Mouse (Mus musculus) liver, embryonic 12.5 days (tissue): ENCODE data around the gene Hist1h2bh. TPM values are rescaled to one million over a fixed set of nuclear protein-coding genes. Genes with fewer than 3 reads are reported as not detected.
A peak's percentile ranks its signal among the peaks of the same experiment; 100 is the strongest.

ENCODE experiments used
- ATAC-seq: fragments of 200-750 bp; cut with Nextera tagmentation; 2 replicates; pipeline ENCODE4 v1.8.0; 2017; ENCODE audit warnings: moderate number of reproducible peaks, mild to moderate bottlenecking, moderate library complexity
- H3K27ac ChIP-seq: fragments of 300-500 bp; sonication (generic); 2 replicates; pipeline ENCODE4 v1.5.1; 2016; ENCODE audit warnings: mild to moderate bottlenecking
- H3K27me3 ChIP-seq: fragments of 300-500 bp; sonication (generic); replicated peaks from 2 replicates; pipeline ENCODE4 v1.6.1; 2016; ENCODE audit warnings: mild to moderate bottlenecking, moderate library complexity
- H3K36me3 ChIP-seq: fragments of 300-500 bp; sonication (generic); 2 replicates; pipeline ENCODE4 v1.6.1; 2016; ENCODE audit warnings: mild to moderate bottlenecking, moderate library complexity
- H3K4me1 ChIP-seq: fragments of 300-500 bp; sonication (generic); 2 replicates; pipeline ENCODE4 v1.6.1; 2016
- H3K4me2 ChIP-seq: fragments of 300-500 bp; sonication (generic); 2 replicates; pipeline ENCODE4 v1.6.1; 2016; ENCODE audit warnings: mild to moderate bottlenecking, moderate library complexity
- H3K4me3 ChIP-seq: fragments of 300-500 bp; sonication (generic); 2 replicates; pipeline ENCODE4 v1.5.1; 2016; ENCODE audit warnings: mild to moderate bottlenecking, moderate library complexity
- H3K9ac ChIP-seq: fragments of 300-500 bp; sonication (generic); 2 replicates; pipeline ENCODE4 v1.6.1; 2016; ENCODE audit warnings: mild to moderate bottlenecking, moderate library complexity
- H3K9me3 ChIP-seq: fragments of 300-500 bp; sonication (generic); replicated peaks from 2 replicates; pipeline ENCODE4 v1.6.1; 2016; ENCODE audit warnings: mild to moderate bottlenecking, moderate library complexity
- WGBS: fragments of 180-500 bp; shearing (Covaris S2); methylation state at CpG from one replicate; pipeline ENCODE4 v1.1.7; 2016; ENCODE audit not compliant: insufficient replicate concordance; 5-methylcytosine and 5-hydroxymethylcytosine counted together
- polyA plus RNA-seq: library from polyadenylated mRNA; unstranded; fragments of >200 nt; fragmentation: Nextera tagmentation; extraction: Ambion mirVana; gene quantifications from 2 replicates; pipeline ENCODE4 v1.2.1, GENCODE M21; 2016

Gene Hist1h2bh
- polyA plus RNA-seq, 1 experiment from 2014 or later, result 1.5 TPM

- ATAC-seq, result no peak
- peak overlapping the region; percentile 65 for H3K4me3 ChIP-seq
- no peaks in the 10 kb centered on the region for H3K27me3 ChIP-seq
- peak overlapping the region; percentile 76 for H3K4me2 ChIP-seq
- no peaks in the 10 kb centered on the region for H3K36me3 ChIP-seq
- no peaks in the 10 kb centered on the region for H3K9me3 ChIP-seq
- peak overlapping the region; percentile 86 for H3K9ac ChIP-seq
- WGBS, result 14% methylated on average over 9 of the region's 9 CpGs
- peaks cover 39% of the 10 kb centered on the region for H3K4me1 ChIP-seq
- peak overlapping the region; percentile 100 for H3K27ac ChIP-seq
Measured at GRCm38 (mm10) chr13:23532262-23533075, 10.7 kb downstream of the Hist1h2bh start.

DNA sequence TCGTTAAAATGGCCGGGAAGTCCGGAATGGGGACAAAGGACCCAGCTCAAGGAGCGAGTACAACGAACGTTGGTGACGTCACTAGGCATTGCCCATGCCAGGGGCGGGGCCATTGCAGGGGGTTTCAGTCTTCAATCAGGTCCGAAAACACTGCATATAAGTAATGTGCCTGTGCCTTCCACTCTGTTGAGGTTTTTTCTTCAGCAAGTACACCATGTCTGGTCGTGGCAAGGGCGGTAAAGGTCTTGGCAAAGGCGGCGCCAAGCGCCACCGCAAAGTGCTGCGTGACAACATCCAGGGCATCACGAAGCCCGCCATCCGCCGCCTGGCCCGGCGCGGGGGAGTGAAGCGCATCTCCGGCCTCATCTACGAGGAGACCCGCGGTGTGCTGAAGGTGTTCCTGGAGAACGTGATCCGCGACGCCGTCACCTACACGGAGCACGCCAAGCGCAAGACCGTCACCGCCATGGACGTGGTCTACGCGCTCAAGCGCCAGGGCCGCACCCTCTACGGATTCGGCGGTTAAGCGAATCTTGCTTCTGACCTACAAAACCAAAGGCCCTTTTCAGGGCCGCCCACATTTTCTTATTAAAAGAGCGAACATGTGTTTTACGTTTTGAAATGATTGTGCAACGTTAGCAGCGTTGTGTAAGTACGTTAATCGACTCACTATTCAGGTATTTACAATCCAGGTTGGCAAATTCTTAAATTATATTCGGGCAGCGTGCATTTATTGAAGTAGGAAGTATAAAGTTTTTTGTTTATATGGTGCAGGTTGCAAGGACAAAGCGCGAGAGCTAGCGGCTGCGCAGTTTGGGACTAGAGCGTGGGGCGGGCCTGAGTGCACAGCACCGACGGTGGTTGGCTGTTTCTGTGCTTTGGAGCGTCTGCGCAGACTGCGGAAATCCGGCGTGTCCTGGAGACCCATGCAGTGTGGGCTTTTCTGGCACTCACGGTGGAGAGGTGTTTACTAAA lies 12.0 kb downstream of the Hist1h2bh start, which contains the start of gene Hist1h4h:
Gene Hist1h4h (plus strand): TSS at position 150 of the 975 bp plus-strand sequence.
- Histone ChIP-seq H3K36me3 (no peaks in the 10 kb centered on the region), H3K9me3 (no peaks in the 10 kb centered on the region), H3K4me3 (peak within 1 kb of the TSS; percentile 65), H3K4me2 (peak within 1 kb of the TSS; percentile 76), H3K27ac (peak within 1 kb of the TSS; percentile 100), H3K9ac (peak within 1 kb of the TSS; percentile 86), H3K4me1 (peaks cover 36% of the 10 kb centered on the region), H3K27me3 (no peaks in the 10 kb centered on the region)
- peak; percentile 69 for ATAC-seq
- under 1% methylated on average over 63 of the region's 70 CpGs for WGBS

- Histone ChIP-seq H3K4me1 (peaks cover 43% of the 10 kb centered on the region), H3K27me3 (no peaks in the 10 kb centered on the region), H3K9ac (peak overlapping the region; percentile 86), H3K9me3 (no peaks in the 10 kb centered on the region), H3K4me3 (peak overlapping the region; percentile 65), H3K4me2 (peak overlapping the region; percentile 76), H3K36me3 (no peaks in the 10 kb centered on the region), H3K27ac (peak overlapping the region; percentile 100)
- WGBS, result under 1% methylated on average over 20 of the region's 20 CpGs
- no peak for ATAC-seq
Measured at GRCm38 (mm10) chr13:23530181-23530900, 12.9 kb downstream of the Hist1h2bh start.

DNA sequence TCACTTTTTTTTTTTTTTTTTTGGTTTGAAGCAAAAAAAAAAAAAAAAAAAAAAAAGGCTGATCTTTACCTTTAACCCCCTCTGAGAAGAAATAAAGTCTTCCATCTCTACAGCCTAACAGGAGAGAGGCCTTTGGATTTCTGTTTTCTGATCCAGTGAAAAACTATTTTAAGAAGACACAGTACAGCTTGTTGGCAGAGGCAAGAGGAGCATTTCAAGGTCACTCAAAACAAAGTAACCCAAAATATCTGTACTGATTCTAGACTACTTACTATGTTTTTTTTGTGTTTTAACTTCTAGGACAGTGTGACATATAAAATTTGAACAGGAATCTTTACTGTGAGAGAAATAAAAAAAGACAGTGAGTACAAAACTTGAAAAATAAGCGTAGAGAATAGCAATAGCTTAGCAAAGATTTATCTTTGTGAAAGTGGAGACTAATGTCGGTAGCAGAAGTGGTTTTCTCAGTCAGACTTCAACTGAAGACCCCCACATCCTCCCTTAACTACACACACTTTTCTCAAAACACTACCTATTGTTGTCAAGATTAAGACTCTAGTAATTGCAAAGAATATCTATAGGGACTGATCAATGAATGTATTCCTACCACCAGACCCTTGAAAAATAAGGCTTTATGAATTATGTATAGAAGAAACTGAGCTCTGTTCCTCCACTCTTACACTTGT lies 13.6 kb downstream of the Hist1h2bh start:
- no peaks in the 10 kb centered on the region for H3K36me3 ChIP-seq
- H3K27me3 ChIP-seq, result no peaks in the 10 kb centered on the region
- ATAC-seq, result no peak
- H3K9me3 ChIP-seq, result no peaks in the 10 kb centered on the region
- H3K27ac ChIP-seq, result peak overlapping the region; percentile 100
- H3K4me3 ChIP-seq, result peak overlapping the region; percentile 65
- H3K9ac ChIP-seq, result peak overlapping the region; percentile 86
- H3K4me1 ChIP-seq, result peaks cover 50% of the 10 kb centered on the region
- 22% methylated on average over 2 of the region's 2 CpGs for WGBS
- peak overlapping the region; percentile 76 for H3K4me2 ChIP-seq

GRCm38 (mm10) chr13:23529005-23529404 lies 14.2 kb downstream of the Hist1h2bh start:
- no peak for ATAC-seq
- no peaks in the 10 kb centered on the region for H3K36me3 ChIP-seq
- H3K27me3 ChIP-seq, result no peaks in the 10 kb centered on the region
- H3K4me3 ChIP-seq, result no peak overlapping the region
- WGBS, result 79% methylated on average over 5 of the region's 5 CpGs
- no peak overlapping the region for H3K27ac ChIP-seq
- H3K9ac ChIP-seq, result no peak overlapping the region; the same call in 1 of the 2 replicates
- H3K4me2 ChIP-seq, result 0 out of 2 replicates have a peak overlapping the region, but pooled peaks have one; percentile 26
- no peaks in the 10 kb centered on the region for H3K9me3 ChIP-seq
- peaks cover 54% of the 10 kb centered on the region for H3K4me1 ChIP-seq

GRCm38 (mm10) chr13:23526312-23526711 lies 16.9 kb downstream of the Hist1h2bh start:
- Histone ChIP-seq H3K36me3 (no peaks in the 10 kb centered on the region), H3K4me1 (peaks cover 50% of the 10 kb centered on the region), H3K4me2 (peak overlapping the region; percentile 73), H3K4me3 (peak overlapping the region; percentile 57), H3K9me3 (no peaks in the 10 kb centered on the region), H3K27ac (peak overlapping the region; percentile 64; the same call in 1 of the 2 replicates), H3K9ac (peak overlapping the region; percentile 67), H3K27me3 (no peaks in the 10 kb centered on the region)
- ATAC-seq, result no peak
- WGBS, result 0% methylated on average over 17 of the region's 17 CpGs

GRCm38 (mm10) chr13:23525901-23526300 lies 17.3 kb downstream of the Hist1h2bh start:
- peak overlapping the region; percentile 23; the same call in 1 of the 2 replicates for H3K27ac ChIP-seq
- H3K4me1 ChIP-seq, result peaks cover 54% of the 10 kb centered on the region
- no peaks in the 10 kb centered on the region for H3K36me3 ChIP-seq
- peak overlapping the region; percentile 67 for H3K9ac ChIP-seq
- H3K9me3 ChIP-seq, result no peaks in the 10 kb centered on the region
- no peaks in the 10 kb centered on the region for H3K27me3 ChIP-seq
- peak overlapping the region; percentile 73 for H3K4me2 ChIP-seq
- no peak for ATAC-seq
- 1% methylated on average over 10 of the region's 10 CpGs for WGBS
- peak overlapping the region; percentile 57 for H3K4me3 ChIP-seq

GRCm38 (mm10) chr13:23524654-23525053 lies 18.5 kb downstream of the Hist1h2bh start:
- Histone ChIP-seq H3K27ac (0 out of 2 replicates have a peak overlapping the region, but pooled peaks have one; percentile 6), H3K27me3 (no peaks in the 10 kb centered on the region), H3K4me2 (peak overlapping the region; percentile 73), H3K4me1 (peaks cover 63% of the 10 kb centered on the region), H3K4me3 (no peak overlapping the region), H3K9me3 (no peaks in the 10 kb centered on the region), H3K36me3 (no peaks in the 10 kb centered on the region), H3K9ac (no peak overlapping the region)
- WGBS, result 7% methylated on average over 5 of the region's 5 CpGs
- ATAC-seq, result peak; percentile 30; the same call in 1 of the 2 replicates

- Histone ChIP-seq H3K4me3 (no peak overlapping the region), H3K4me1 (peaks cover 63% of the 10 kb centered on the region), H3K36me3 (no peaks in the 10 kb centered on the region), H3K27me3 (no peaks in the 10 kb centered on the region), H3K9me3 (no peaks in the 10 kb centered on the region), H3K4me2 (no peak overlapping the region), H3K9ac (no peak overlapping the region), H3K27ac (no peak overlapping the region)
- ATAC-seq, result no peak
- WGBS, result 29% methylated on average over 5 of the region's 5 CpGs
Measured at GRCm38 (mm10) chr13:23523976-23524375, 19.2 kb downstream of the Hist1h2bh start.

DNA sequence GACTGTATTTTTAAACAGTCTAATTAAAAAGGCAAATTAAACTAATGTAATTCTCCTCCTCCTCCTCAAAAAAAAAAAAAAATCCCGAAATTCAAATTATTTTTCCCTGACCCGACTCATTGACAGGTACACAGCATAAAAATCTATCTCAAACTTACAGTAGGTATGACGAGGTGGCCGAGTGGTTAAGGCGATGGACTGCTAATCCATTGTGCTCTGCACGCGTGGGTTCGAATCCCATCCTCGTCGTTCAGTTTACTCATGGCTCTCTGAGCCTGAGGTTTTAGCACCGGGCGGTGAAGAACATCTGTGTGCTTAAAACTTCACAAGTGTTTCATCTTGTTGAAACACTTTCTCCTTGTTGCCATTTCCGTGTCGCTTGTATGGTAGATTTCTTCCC lies 21.5 kb downstream of the Hist1h2bh start:
- 1% methylated on average over 14 of the region's 14 CpGs for WGBS
- no peak overlapping the region for H3K9ac ChIP-seq
- H3K9me3 ChIP-seq, result no peaks in the 10 kb centered on the region

More for the DNA sequence above, 21.5 kb downstream of the Hist1h2bh start:
- H3K4me3 ChIP-seq, result peak overlapping the region; percentile 38
- H3K27ac ChIP-seq, result 0 out of 2 replicates have a peak overlapping the region, but pooled peaks have one; percentile 8
- peaks cover 59% of the 10 kb centered on the region for H3K4me1 ChIP-seq
- no peaks in the 10 kb centered on the region for H3K27me3 ChIP-seq
- H3K4me2 ChIP-seq, result peak overlapping the region; percentile 93
- ATAC-seq, result peak; percentile 57
- no peaks in the 10 kb centered on the region for H3K36me3 ChIP-seq
